Mouse (Mus musculus) limb, embryonic 13.5 days (tissue): ENCODE data around the gene Sik3. TPM values are rescaled to one million over a fixed set of nuclear protein-coding genes. Genes with fewer than 3 reads are reported as not detected.

Source experiments
- ATAC-seq: fragments of 200-750 bp; cut with Nextera tagmentation; 2 replicates; pipeline ENCODE4 v1.8.0; 2017; ENCODE audit warnings: low read depth, moderate number of reproducible peaks, moderate TSS enrichment; ENCODE audit not compliant: low FRiP score
- H3K27ac ChIP-seq: fragments of 300-500 bp; sonication (generic); 2 replicates; pipeline ENCODE4 v1.5.1; 2015; ENCODE audit warnings: inconsistent platforms, mild to moderate bottlenecking, moderate library complexity
- H3K27me3 ChIP-seq: fragments of 300-500 bp; sonication (generic); 2 replicates; pipeline ENCODE4 v1.6.1; 2015; ENCODE audit warnings: mild to moderate bottlenecking, inconsistent platforms
- H3K36me3 ChIP-seq: fragments of 300-500 bp; sonication (generic); 2 replicates; pipeline ENCODE4 v1.6.1; 2015; ENCODE audit warnings: inconsistent platforms, mild to moderate bottlenecking, moderate library complexity
- H3K4me1 ChIP-seq: fragments of 300-500 bp; sonication (generic); 2 replicates; pipeline ENCODE4 v1.6.1; 2015; ENCODE audit warnings: inconsistent platforms
- H3K4me2 ChIP-seq: fragments of 300-500 bp; sonication (generic); replicated peaks from 2 replicates; pipeline ENCODE4 v1.6.1; 2015; ENCODE audit warnings: inconsistent platforms, mild to moderate bottlenecking, moderate library complexity
- H3K4me3 ChIP-seq: fragments of 300-500 bp; sonication (generic); 2 replicates; pipeline ENCODE4 v1.5.1; 2015; ENCODE audit warnings: moderate library complexity, mild to moderate bottlenecking, inconsistent platforms
- H3K9ac ChIP-seq: fragments of 300-500 bp; sonication (generic); 2 replicates; pipeline ENCODE4 v1.6.1; 2015; ENCODE audit warnings: mild to moderate bottlenecking, inconsistent platforms
- H3K9me3 ChIP-seq: fragments of 300-500 bp; sonication (generic); 2 replicates; pipeline ENCODE4 v1.6.1; 2016; ENCODE audit warnings: inconsistent platforms
- WGBS: fragments of 180-500 bp; shearing (Covaris S2); methylation state at CpG from one replicate; pipeline ENCODE4 v1.1.7; 2015; 5-methylcytosine and 5-hydroxymethylcytosine counted together
- polyA plus RNA-seq: library from polyadenylated mRNA; unstranded; fragments of >200 nt; fragmentation: Nextera tagmentation; extraction: Ambion mirVana; gene quantifications from 2 replicates; pipeline ENCODE4 v1.2.1, GENCODE M21; 2015

Gene Sik3
- polyA plus RNA-seq, 1 experiment from 2014 or later = 8.2 TPM

- H3K4me2 ChIP-seq = no peak within 1 kb of the TSS
- H3K4me3 ChIP-seq = no peak within 1 kb of the TSS
- peaks cover 7% of the 10 kb centered on the region; the same call in 1 of the 2 replicates for H3K36me3 ChIP-seq
- no peaks in the 10 kb centered on the region for H3K27me3 ChIP-seq
- ATAC-seq = no peak
- H3K9ac ChIP-seq = no peak within 1 kb of the TSS; the same call in 1 of the 2 replicates
- H3K27ac ChIP-seq = no peak within 1 kb of the TSS
- peaks cover 15% of the 10 kb centered on the region for H3K4me1 ChIP-seq
- H3K9me3 ChIP-seq = no peaks in the 10 kb centered on the region
- WGBS = 67% methylated on average over 9 of the region's 9 CpGs
Observed at GRCm38 (mm10) chr9:46228491-46228890, 215.9 kb downstream of the Sik3 start, which contains the start of gene Apoa1. TSS of gene Apoa1 (plus strand) at chr9:46228580.

- peak overlapping the region; percentile 54 for H3K4me3 ChIP-seq
- no peaks in the 10 kb centered on the region for H3K9me3 ChIP-seq
- H3K36me3 ChIP-seq = no peaks in the 10 kb centered on the region; the same call in 1 of the 2 replicates
- peak overlapping the region; percentile 39; the same call in 1 of the 2 replicates for H3K27ac ChIP-seq
- 16% methylated on average over 37 of the region's 37 CpGs for WGBS
- peaks cover 15% of the 10 kb centered on the region for H3K4me1 ChIP-seq
- peak overlapping the region; percentile 74 for H3K9ac ChIP-seq
- H3K4me2 ChIP-seq = peak overlapping the region; percentile 84
- H3K27me3 ChIP-seq = no peaks in the 10 kb centered on the region
- peak; percentile 90 for ATAC-seq
Observed at GRCm38 (mm10) chr9:46229573-46230449, 217.2 kb downstream of the Sik3 start.

- H3K4me3 ChIP-seq = peak overlapping the region; percentile 54
- 9% methylated on average over 13 of the region's 13 CpGs for WGBS
- H3K27ac ChIP-seq = peak overlapping the region; percentile 39; the same call in 1 of the 2 replicates
- H3K36me3 ChIP-seq = no peaks in the 10 kb centered on the region
- no peak for ATAC-seq
- peaks cover 15% of the 10 kb centered on the region for H3K4me1 ChIP-seq
- no peaks in the 10 kb centered on the region for H3K9me3 ChIP-seq
- peak overlapping the region; percentile 74 for H3K9ac ChIP-seq
- H3K27me3 ChIP-seq = no peaks in the 10 kb centered on the region
- H3K4me2 ChIP-seq = peak overlapping the region; percentile 84
Observed at GRCm38 (mm10) chr9:46230450-46230975, 217.9 kb downstream of the Sik3 start.

- H3K4me1 ChIP-seq = peaks cover 8% of the 10 kb centered on the region
- H3K27ac ChIP-seq = no peak overlapping the region
- no peaks in the 10 kb centered on the region for H3K27me3 ChIP-seq
- H3K4me3 ChIP-seq = no peak overlapping the region
- no peak overlapping the region for H3K4me2 ChIP-seq
- ATAC-seq = no peak
- 81% methylated on average over 6 of the region's 6 CpGs for WGBS
- H3K36me3 ChIP-seq = no peaks in the 10 kb centered on the region
- no peaks in the 10 kb centered on the region for H3K9me3 ChIP-seq
- no peak overlapping the region for H3K9ac ChIP-seq
Observed at GRCm38 (mm10) chr9:46235196-46235595, 222.6 kb downstream of the Sik3 start.

GRCm38 (mm10) chr9:46235596-46235648 lies 222.8 kb downstream of the Sik3 start, which contains the start of gene Apoc3:
TSS of gene Apoc3 (minus strand) at chr9:46235636.
- Histone ChIP-seq H3K4me3 (no peak within 1 kb of the TSS), H3K4me2 (no peak within 1 kb of the TSS), H3K27ac (no peak within 1 kb of the TSS), H3K9ac (no peak within 1 kb of the TSS), H3K36me3 (no peaks in the 10 kb centered on the region), H3K9me3 (no peaks in the 10 kb centered on the region), H3K27me3 (no peaks in the 10 kb centered on the region), H3K4me1 (peaks cover 6% of the 10 kb centered on the region)
- no peak for ATAC-seq

- no peaks in the 10 kb centered on the region for H3K27me3 ChIP-seq
- ATAC-seq = no peak
- H3K9ac ChIP-seq = no peak overlapping the region
- H3K36me3 ChIP-seq = no peaks in the 10 kb centered on the region
- 51% methylated on average over 4 of the region's 4 CpGs for WGBS
- no peak overlapping the region for H3K27ac ChIP-seq
- H3K9me3 ChIP-seq = no peaks in the 10 kb centered on the region
- no peak overlapping the region for H3K4me2 ChIP-seq
- H3K4me3 ChIP-seq = no peak overlapping the region
- H3K4me1 ChIP-seq = peaks cover 4% of the 10 kb centered on the region
Observed at GRCm38 (mm10) chr9:46235649-46236048, 223.0 kb downstream of the Sik3 start.

- Histone ChIP-seq H3K27ac (no peak overlapping the region), H3K4me2 (no peak overlapping the region), H3K36me3 (no peaks in the 10 kb centered on the region), H3K9me3 (no peaks in the 10 kb centered on the region), H3K9ac (no peak overlapping the region), H3K4me3 (no peak overlapping the region), H3K4me1 (no peaks in the 10 kb centered on the region), H3K27me3 (no peaks in the 10 kb centered on the region)
- no peak for ATAC-seq
- 84% methylated on average over 7 of the region's 7 CpGs for WGBS
Observed at GRCm38 (mm10) chr9:46238850-46239249, 226.2 kb downstream of the Sik3 start.

GRCm38 (mm10) chr9:46240526-46241153 lies 228.0 kb downstream of the Sik3 start, which contains the start of gene Apoa4:
TSS of gene Apoa4 (plus strand) at chr9:46240696.
- H3K4me1 ChIP-seq = no peaks in the 10 kb centered on the region
- no peak within 1 kb of the TSS for H3K4me2 ChIP-seq
- WGBS = 68% methylated on average over 7 of the region's 7 CpGs
- H3K4me3 ChIP-seq = no peak within 1 kb of the TSS
- no peak for ATAC-seq
- H3K27me3 ChIP-seq = no peaks in the 10 kb centered on the region
- no peak within 1 kb of the TSS for H3K9ac ChIP-seq
- no peak within 1 kb of the TSS for H3K27ac ChIP-seq
- H3K9me3 ChIP-seq = no peaks in the 10 kb centered on the region
- H3K36me3 ChIP-seq = no peaks in the 10 kb centered on the region

- Histone ChIP-seq H3K4me1 (no peaks in the 10 kb centered on the region), H3K4me2 (no peak overlapping the region), H3K9me3 (no peaks in the 10 kb centered on the region), H3K9ac (no peak overlapping the region), H3K36me3 (no peaks in the 10 kb centered on the region), H3K27me3 (no peaks in the 10 kb centered on the region), H3K4me3 (no peak overlapping the region), H3K27ac (no peak overlapping the region)
- no peak for ATAC-seq
- WGBS = 77% methylated on average over 2 of the region's 2 CpGs
Observed at GRCm38 (mm10) chr9:46241818-46242217, 229.2 kb downstream of the Sik3 start.

- 57% methylated on average over 4 of the region's 4 CpGs for WGBS
Observed at GRCm38 (mm10) chr9:46243122-46243521, 230.5 kb downstream of the Sik3 start.

GRCm38 (mm10) chr9:46243584-46243983 lies 231.0 kb downstream of the Sik3 start:
- H3K4me1 ChIP-seq = no peaks in the 10 kb centered on the region
- H3K4me3 ChIP-seq = no peak overlapping the region
- H3K36me3 ChIP-seq = no peaks in the 10 kb centered on the region
- no peaks in the 10 kb centered on the region for H3K9me3 ChIP-seq
- WGBS = 53% methylated on average over 8 of the region's 8 CpGs
- H3K27me3 ChIP-seq = no peaks in the 10 kb centered on the region
- H3K27ac ChIP-seq = no peak overlapping the region
- no peak for ATAC-seq
- H3K9ac ChIP-seq = no peak overlapping the region
- H3K4me2 ChIP-seq = no peak overlapping the region

More at GRCm38 (mm10) chr9:46243122-46243521, 230.5 kb downstream of the Sik3 start:
- H3K9ac ChIP-seq = no peak overlapping the region
- H3K36me3 ChIP-seq = no peaks in the 10 kb centered on the region
- no peak overlapping the region for H3K4me2 ChIP-seq
- no peak for ATAC-seq
- H3K4me1 ChIP-seq = no peaks in the 10 kb centered on the region
- H3K27me3 ChIP-seq = no peaks in the 10 kb centered on the region
- H3K27ac ChIP-seq = no peak overlapping the region
- no peak overlapping the region for H3K4me3 ChIP-seq
- no peaks in the 10 kb centered on the region for H3K9me3 ChIP-seq

- ATAC-seq = no peak
- Histone ChIP-seq H3K4me1 (no peaks in the 10 kb centered on the region), H3K27me3 (no peaks in the 10 kb centered on the region), H3K9ac (no peak overlapping the region), H3K27ac (no peak overlapping the region), H3K4me3 (no peak overlapping the region), H3K9me3 (no peaks in the 10 kb centered on the region), H3K4me2 (peak overlapping the region; percentile 41; the same call in 1 of the 2 replicates), H3K36me3 (no peaks in the 10 kb centered on the region)
- 19% methylated on average over 11 of the region's 11 CpGs for WGBS
Observed at GRCm38 (mm10) chr9:46246752-46247324, 234.2 kb downstream of the Sik3 start.
